Mouse (Mus musculus) embryonic fibroblast, embryonic 13.5 days (primary cell): Measurements from ENCODE around the gene A2ml1.

ENCODE experiments used
- CTCF ChIP-seq: IDR thresholded peaks from 2 replicates; pipeline ENCODE4 v1.5.1; 2011; ENCODE audit warnings: mild to moderate bottlenecking, control low read depth, low read length, moderate library complexity, borderline replicate concordance; ENCODE audit not compliant: insufficient read depth
- POLR2A ChIP-seq: IDR thresholded peaks from 2 replicates; pipeline ENCODE4 v1.6.1; 2011; ENCODE audit warnings: low read depth, mild to moderate bottlenecking, control low read depth, low read length, moderate library complexity

DNA sequence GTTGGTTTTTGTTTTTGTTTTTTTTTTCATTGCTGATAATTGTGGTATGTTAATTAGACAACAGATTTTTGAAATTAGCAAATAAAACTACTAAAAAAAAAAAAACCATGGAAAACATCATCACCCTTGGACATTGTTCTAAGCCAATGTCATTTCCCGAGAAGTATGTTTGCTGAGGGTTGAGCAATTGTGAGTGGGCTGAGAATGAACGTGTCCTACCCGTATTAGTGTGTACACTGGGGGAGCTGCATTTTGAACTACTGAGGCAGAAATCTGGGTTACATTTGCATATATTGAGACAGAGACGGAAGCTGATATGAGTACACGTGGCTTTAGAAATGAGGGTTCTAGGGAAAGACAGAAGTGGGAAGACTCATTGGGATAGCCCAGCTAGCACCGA is 48.1 kb downstream of the A2ml1 start:
- TF ChIP-seq CTCF, result no peak
- no peak for TF ChIP-seq POLR2A
